Mouse (Mus musculus) heart, embryonic 10.5 days (tissue): ENCODE results near the gene Xpnpep1. TPM values are rescaled to one million over a fixed set of nuclear protein-coding genes. Genes with fewer than 3 reads are reported as not detected.

Experiments used
- DNase-seq: peaks from one replicate; pipeline ENCODE4 v3.0.0-alpha.2; 2017; ENCODE audit warnings: low spot score
- H3K27ac ChIP-seq: fragments of 300-500 bp; sonication (generic); 2 replicates; pipeline ENCODE4 v1.5.1; 2016; ENCODE audit warnings: mild to moderate bottlenecking
- H3K27me3 ChIP-seq: fragments of 300-500 bp; sonication (generic); 2 replicates; pipeline ENCODE4 v1.6.1; 2016; ENCODE audit warnings: mild to moderate bottlenecking; ENCODE audit not compliant: poor library complexity, insufficient read depth, severe bottlenecking
- H3K36me3 ChIP-seq: fragments of 300-500 bp; sonication (generic); 2 replicates; pipeline ENCODE4 v1.6.1; 2016; ENCODE audit warnings: mild to moderate bottlenecking, moderate library complexity
- H3K4me1 ChIP-seq: fragments of 300-500 bp; sonication (generic); 2 replicates; pipeline ENCODE4 v1.6.1; 2016; ENCODE audit warnings: mild to moderate bottlenecking
- H3K4me3 ChIP-seq: fragments of 300-500 bp; sonication (generic); 2 replicates; pipeline ENCODE4 v1.5.1; 2016; ENCODE audit warnings: mild to moderate bottlenecking, moderate library complexity
- H3K9me3 ChIP-seq: fragments of 300-500 bp; sonication (generic); 2 replicates; pipeline ENCODE4 v1.6.1; 2016; ENCODE audit warnings: mild to moderate bottlenecking, moderate library complexity
- WGBS: fragments of 180-500 bp; shearing (Covaris S2); methylation state at CpG from one replicate; pipeline ENCODE4 v1.1.7; 2016; 5-methylcytosine and 5-hydroxymethylcytosine counted together
- polyA plus RNA-seq: library from polyadenylated mRNA; unstranded; fragments of >200 nt; fragmentation: Nextera tagmentation; extraction: Ambion mirVana; gene quantifications from 2 replicates; pipeline ENCODE4 v1.2.1, GENCODE M21; 2016

The Xpnpep1 gene
- 193 and 211 TPM in 2 replicates for polyA plus RNA-seq

DNA sequence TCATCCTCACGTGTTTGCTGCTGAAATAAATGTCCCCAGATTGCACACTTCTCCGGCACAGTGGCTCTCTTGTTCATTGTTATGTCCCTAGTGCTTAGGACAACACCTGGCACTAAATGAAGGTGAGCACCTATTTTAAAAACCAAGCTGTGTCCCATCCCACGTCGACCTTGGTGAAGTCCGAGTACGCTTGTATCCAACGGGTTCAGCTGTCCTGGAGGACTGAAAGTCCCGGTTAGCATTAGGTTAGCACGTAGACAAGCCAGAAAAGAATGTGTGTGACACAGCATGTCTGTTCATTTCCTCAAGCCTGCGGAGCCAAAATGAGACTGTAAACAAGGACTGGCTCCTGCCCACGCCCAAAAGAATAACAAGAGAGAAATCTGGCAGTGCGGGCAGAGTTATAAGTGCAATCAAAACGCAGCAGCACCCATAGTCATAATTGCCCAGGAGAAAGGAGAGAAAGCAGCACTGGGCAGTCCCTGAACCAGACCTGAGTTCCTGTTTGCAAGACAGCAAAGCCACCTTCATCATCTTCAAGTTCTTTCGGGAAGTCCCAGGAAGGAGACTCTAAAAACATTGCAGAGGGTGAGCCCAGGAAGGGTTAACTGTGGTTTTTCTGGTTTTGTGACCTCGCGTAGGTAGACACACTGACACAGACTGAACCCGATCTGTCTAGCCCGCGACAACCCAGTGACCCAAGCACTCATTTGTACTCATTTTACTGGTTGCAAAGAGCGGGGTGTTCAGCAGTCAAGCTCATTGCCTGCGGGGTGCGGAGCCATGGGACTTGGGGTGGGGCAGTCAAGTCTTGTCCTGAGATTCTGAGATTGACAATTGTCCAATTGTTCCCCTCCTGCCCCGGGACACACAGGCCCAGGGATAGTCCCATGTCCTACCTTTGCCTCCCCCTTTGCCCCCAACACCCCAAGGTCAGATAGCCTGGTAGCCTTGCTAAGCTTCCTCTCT, at the start of gene Xpnpep1:
Gene Xpnpep1 (minus strand): TSS at position 51 of the 969 bp plus-strand sequence.
- H3K4me1 ChIP-seq, result peaks cover 27% of the 10 kb centered on the region
- H3K36me3 ChIP-seq, result peaks cover 7% of the 10 kb centered on the region; the same call in 1 of the 2 replicates
- WGBS, result 80% methylated on average over 23 of the region's 23 CpGs
- H3K27ac ChIP-seq, result peak within 1 kb of the TSS; percentile 96
- DNase-seq, result no peak
- H3K27me3 ChIP-seq, result no peaks in the 10 kb centered on the region
- peak within 1 kb of the TSS; percentile 92 for H3K4me3 ChIP-seq
- no peaks in the 10 kb centered on the region for H3K9me3 ChIP-seq

DNA sequence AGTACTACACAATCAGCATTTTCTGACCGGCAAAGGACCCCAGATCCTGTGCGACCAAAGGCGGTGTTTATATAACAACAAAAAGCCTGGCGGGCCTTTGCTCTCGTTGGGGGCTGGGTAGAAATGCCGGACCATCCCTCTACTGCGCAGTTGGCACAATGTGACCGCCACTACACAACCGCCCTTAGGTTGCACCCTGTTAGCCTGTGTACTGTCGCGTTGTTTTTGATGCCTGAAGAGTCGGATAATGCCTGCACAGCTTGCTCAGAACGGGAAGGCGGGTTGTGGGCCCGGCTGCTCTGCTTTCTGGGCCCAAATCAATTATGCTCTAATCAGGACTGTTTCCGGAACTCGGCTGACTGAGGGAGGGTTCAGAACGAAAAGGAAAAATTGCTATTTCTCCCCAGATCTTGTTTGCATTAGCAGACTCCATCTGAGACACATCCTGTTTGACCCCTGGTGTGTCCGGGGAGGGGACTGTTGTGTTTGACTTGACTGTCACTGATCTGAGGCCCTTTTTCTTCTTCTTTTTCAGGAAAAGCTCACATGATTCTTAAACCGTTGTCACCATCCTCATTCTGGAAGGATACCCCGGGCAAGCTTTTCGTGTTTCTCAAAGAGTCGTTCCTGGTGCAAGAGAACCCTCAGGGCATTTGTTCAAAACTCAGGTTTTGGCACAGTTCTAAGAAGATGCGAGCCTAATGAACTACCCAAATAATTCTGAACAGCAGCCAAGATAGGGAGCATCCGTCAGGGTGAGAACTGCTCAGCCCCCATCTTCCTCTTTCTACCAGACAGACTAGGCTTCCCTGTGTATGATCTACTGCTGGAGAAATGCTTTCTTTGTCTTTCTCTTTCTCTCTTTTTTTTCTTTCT, 47.5 kb upstream of the Xpnpep1 start:
- peak overlapping the region; percentile 78 for H3K27ac ChIP-seq
- H3K4me1 ChIP-seq, result peaks cover 33% of the 10 kb centered on the region
- H3K9me3 ChIP-seq, result 0 out of 2 replicates have a peak, but pooled peaks cover 4% of the 10 kb centered on the region
- no peaks in the 10 kb centered on the region for H3K27me3 ChIP-seq
- H3K4me3 ChIP-seq, result 0 out of 2 replicates have a peak overlapping the region, but pooled peaks have one; percentile 3
- H3K36me3 ChIP-seq, result peaks cover 5% of the 10 kb centered on the region; the same call in 1 of the 2 replicates
- no peak for DNase-seq
- WGBS, result 29% methylated on average over 25 of the region's 25 CpGs

DNA sequence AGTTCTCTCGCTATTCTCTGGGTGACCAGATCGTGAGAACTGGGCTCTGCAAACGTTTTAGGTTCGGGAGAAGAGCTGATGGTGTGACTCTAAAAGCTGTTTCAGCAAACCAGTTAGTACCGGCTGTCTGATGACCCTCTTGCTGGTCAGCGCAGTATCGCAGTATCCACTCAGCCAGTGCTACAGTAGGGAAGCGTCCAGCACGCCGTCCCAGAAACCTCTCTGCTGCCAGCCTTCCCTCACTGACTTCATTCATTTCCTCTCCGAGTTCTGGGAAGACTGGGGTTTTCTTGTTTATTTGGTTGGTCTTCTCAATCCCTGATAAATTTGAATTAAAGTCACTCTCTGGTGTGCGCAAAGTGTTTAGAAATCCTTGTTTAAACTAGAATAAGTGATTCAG, 46.8 kb upstream of the Xpnpep1 start:
- Histone ChIP-seq H3K9me3 (0 out of 2 replicates have a peak, but pooled peaks cover 4% of the 10 kb centered on the region), H3K4me1 (peaks cover 32% of the 10 kb centered on the region), H3K27me3 (no peaks in the 10 kb centered on the region), H3K4me3 (0 out of 2 replicates have a peak overlapping the region, but pooled peaks have one; percentile 3), H3K27ac (peak overlapping the region; percentile 78), H3K36me3 (peaks cover 5% of the 10 kb centered on the region; the same call in 1 of the 2 replicates)
- no peak for DNase-seq
- WGBS, result 53% methylated on average over 12 of the region's 12 CpGs

DNA sequence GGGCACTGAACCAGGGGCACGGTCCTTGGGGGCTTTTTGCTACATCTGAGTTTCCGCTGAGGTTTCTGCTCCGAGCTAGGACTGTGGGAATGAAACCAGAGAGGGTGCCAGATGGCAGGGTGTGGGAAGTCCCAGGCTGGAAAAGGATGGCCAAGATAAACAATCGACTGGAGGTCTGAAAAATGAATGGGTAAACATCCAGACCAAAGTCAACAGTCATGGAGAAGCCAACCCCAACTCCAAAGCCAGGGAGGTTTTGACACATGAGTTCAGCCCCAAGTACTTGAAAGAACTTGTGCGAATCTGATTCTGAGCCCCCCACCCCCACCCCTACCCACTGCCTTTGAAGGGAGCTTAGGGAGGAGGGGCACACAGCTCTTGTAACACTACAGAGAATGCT, 44.7 kb upstream of the Xpnpep1 start:
- DNase-seq, result no peak

DNA sequence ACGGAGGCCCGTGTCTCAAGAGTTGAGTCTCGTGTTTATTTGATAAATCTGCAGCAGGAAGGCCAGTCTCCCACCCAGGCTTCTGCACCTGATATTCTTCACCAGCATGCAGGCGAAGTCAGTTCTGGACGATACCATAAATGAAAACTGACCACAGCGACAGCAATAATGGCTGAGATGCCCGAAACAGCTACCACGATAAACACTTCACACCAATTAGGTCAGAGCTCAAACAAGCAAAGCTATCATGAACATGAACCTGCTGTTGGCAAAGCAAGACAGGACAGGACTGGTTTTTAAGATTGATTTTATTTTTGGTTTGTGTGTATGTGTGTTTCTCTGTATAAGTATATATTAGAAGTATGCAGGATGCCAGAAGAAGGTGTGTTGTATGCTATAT, 42.8 kb upstream of the Xpnpep1 start:
- Histone ChIP-seq H3K27ac (0 out of 2 replicates have a peak overlapping the region, but pooled peaks have one; percentile 47), H3K4me1 (peaks cover 39% of the 10 kb centered on the region), H3K9me3 (0 out of 2 replicates have a peak, but pooled peaks cover 4% of the 10 kb centered on the region), H3K4me3 (no peak overlapping the region), H3K36me3 (peaks cover 5% of the 10 kb centered on the region; the same call in 1 of the 2 replicates), H3K27me3 (no peaks in the 10 kb centered on the region)
- DNase-seq, result no peak
- 70% methylated on average over 8 of the region's 8 CpGs for WGBS

More for the DNA sequence above, 44.7 kb upstream of the Xpnpep1 start:
- no peaks in the 10 kb centered on the region for H3K27me3 ChIP-seq
- 0 out of 2 replicates have a peak, but pooled peaks cover 4% of the 10 kb centered on the region for H3K9me3 ChIP-seq
- H3K27ac ChIP-seq, result 0 out of 2 replicates have a peak overlapping the region, but pooled peaks have one; percentile 16
- H3K4me3 ChIP-seq, result no peak overlapping the region
- H3K36me3 ChIP-seq, result peaks cover 5% of the 10 kb centered on the region; the same call in 1 of the 2 replicates
- WGBS, result 43% methylated on average over 5 of the region's 5 CpGs
- H3K4me1 ChIP-seq, result peaks cover 35% of the 10 kb centered on the region

DNA sequence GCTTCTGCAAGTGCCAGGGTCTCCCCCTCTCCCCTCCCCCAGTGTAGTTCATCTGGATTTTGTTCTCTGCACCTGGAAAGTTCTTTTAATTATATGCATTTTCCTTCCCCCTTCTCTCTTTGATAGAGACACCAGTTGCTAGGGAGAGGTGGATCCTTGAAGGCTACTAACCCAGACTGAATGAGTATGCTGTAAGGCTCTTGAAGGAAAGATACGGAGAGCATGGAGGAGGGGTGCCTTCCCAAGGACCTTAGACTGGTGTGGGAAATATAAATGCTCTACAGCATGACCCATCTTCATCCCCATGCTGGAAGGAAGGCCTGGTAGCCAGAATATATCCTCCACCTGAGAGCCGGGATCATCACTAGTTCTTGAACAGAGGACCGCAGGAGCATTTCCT, 41.3 kb upstream of the Xpnpep1 start:
- peaks cover 33% of the 10 kb centered on the region for H3K4me1 ChIP-seq

DNA sequence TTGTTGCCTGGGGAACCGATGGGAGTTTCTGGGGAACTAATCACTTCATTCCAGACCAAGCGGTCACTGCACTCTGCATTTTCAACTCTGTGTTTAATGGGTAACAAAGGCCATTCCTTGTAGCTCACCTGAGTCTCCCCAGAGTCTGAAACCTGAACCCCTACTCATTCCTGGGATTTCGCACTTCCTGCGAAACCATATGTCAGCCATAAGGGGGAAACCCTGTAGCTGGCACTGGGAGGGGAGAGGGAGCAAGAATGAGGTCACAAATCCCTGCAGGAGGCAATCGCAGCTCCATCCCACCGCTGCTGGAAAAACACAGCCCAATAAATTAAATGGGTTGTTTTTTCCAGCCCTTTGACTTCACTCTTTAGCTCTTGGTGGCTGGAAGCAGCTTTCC, 40.9 kb upstream of the Xpnpep1 start:
- Histone ChIP-seq H3K9me3 (0 out of 2 replicates have a peak, but pooled peaks cover 4% of the 10 kb centered on the region), H3K27ac (no peak overlapping the region), H3K27me3 (no peaks in the 10 kb centered on the region), H3K4me3 (no peak overlapping the region), H3K4me1 (peaks cover 37% of the 10 kb centered on the region), H3K36me3 (peaks cover 5% of the 10 kb centered on the region; the same call in 1 of the 2 replicates)
- WGBS, result 27% methylated on average over 6 of the region's 6 CpGs
- DNase-seq, result no peak

More for the DNA sequence above, 41.3 kb upstream of the Xpnpep1 start:
- H3K9me3 ChIP-seq, result 0 out of 2 replicates have a peak, but pooled peaks cover 4% of the 10 kb centered on the region
- peak overlapping the region; percentile 47; the same call in 1 of the 2 replicates for H3K27ac ChIP-seq
- H3K4me3 ChIP-seq, result no peak overlapping the region
- H3K27me3 ChIP-seq, result no peaks in the 10 kb centered on the region
- no peak for DNase-seq
- 72% methylated on average over 3 of the region's 3 CpGs for whole genome bisulfite sequencing
- H3K36me3 ChIP-seq, result peaks cover 5% of the 10 kb centered on the region; the same call in 1 of the 2 replicates

DNA sequence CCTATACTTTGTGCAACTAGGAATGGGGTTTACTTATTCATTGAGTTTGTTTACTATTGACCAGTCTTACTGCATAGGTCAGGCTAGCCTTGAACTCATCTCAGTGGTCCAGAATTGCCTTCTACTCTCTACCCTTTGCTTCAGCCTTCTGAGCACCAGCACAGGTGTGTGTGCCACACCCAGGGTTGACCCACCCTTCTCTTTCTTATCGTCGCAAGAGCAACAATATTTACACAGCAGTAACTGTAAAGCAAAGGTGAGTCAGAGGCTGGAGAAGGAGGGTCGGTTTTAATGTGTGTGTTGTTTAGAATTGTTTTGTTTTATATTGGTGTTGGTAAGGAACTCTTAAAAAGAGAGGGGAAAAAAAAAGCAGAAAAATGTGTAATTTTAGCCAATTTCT, 40.5 kb upstream of the Xpnpep1 start:
- H3K4me3 ChIP-seq, result no peak overlapping the region
- peaks cover 5% of the 10 kb centered on the region; the same call in 1 of the 2 replicates for H3K36me3 ChIP-seq
- H3K27ac ChIP-seq, result no peak overlapping the region
- 68% methylated on average over 3 of the region's 3 CpGs for WGBS
- no peaks in the 10 kb centered on the region for H3K27me3 ChIP-seq
- DNase-seq, result no peak
- 0 out of 2 replicates have a peak, but pooled peaks cover 4% of the 10 kb centered on the region for H3K9me3 ChIP-seq
- peaks cover 38% of the 10 kb centered on the region for H3K4me1 ChIP-seq

DNA sequence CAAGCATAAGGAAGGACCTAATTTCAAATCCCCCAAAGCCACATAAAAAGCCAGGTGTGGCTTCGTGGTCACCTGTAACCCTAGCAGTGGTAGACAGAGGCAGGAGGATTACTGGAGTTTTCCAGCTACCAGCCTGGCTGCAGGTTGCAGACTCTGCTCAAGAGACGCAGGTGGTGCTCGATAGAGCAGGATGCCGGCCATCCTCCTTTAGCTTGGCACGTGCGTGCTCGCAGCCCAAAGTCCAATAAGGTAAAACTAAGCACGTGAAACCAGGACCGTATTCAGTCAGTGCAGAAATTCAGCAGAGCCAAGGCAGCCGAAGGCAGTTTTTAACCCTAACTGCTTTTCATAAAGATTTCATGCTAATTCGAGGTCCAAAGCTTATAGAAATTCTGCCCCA, 40.0 kb upstream of the Xpnpep1 start:
- WGBS, result 79% methylated on average over 11 of the region's 11 CpGs
- Histone ChIP-seq H3K4me1 (peaks cover 38% of the 10 kb centered on the region), H3K27ac (no peak overlapping the region), H3K4me3 (no peak overlapping the region), H3K27me3 (no peaks in the 10 kb centered on the region), H3K36me3 (peaks cover 5% of the 10 kb centered on the region; the same call in 1 of the 2 replicates), H3K9me3 (0 out of 2 replicates have a peak, but pooled peaks cover 4% of the 10 kb centered on the region)
- no peak for DNase-seq

DNA sequence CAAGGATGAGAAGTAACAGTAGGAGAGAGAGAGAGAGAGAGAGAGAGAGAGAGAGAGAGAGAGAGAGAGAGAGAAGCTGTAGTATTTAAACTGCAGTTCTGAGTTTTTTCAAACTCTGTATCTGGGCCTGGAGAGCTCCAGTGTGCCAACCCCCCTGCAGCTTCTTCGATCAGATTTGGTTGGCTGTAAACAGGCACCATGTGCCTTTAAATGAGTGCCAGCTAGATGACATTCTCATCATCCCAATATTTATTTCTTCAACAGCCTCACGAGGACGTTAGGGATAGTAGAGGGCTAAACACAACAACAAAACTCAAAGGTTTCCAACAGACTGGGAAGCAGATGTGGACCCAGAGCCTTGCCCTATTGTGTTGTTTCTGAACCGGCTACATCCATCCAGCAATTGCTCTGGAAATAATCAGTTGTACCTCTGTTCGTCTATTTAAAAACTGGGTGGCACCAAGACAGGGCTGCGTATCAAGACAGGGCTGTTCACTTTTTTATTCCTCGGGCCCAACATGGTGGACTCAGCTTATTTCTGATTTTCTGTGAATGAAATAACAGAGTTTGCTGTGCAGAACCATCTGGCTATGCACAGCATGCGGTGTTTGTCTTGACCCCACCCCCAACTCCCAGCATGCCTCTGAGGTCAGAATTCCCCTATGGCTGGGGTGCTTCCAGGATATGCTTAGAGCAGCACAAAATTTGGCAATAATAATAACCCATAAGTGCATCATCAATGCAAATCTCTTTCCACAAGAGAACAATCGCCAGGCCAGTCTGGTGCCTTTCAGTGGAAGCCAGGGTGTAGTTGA, 38.5 kb upstream of the Xpnpep1 start:
- 75% methylated on average over 9 of the region's 9 CpGs for WGBS
- H3K27ac ChIP-seq, result no peak overlapping the region
- peaks cover 38% of the 10 kb centered on the region for H3K4me1 ChIP-seq
- no peak for DNase-seq
- H3K9me3 ChIP-seq, result no peaks in the 10 kb centered on the region
- H3K4me3 ChIP-seq, result no peak overlapping the region
- H3K36me3 ChIP-seq, result no peaks in the 10 kb centered on the region
- H3K27me3 ChIP-seq, result no peaks in the 10 kb centered on the region

DNA sequence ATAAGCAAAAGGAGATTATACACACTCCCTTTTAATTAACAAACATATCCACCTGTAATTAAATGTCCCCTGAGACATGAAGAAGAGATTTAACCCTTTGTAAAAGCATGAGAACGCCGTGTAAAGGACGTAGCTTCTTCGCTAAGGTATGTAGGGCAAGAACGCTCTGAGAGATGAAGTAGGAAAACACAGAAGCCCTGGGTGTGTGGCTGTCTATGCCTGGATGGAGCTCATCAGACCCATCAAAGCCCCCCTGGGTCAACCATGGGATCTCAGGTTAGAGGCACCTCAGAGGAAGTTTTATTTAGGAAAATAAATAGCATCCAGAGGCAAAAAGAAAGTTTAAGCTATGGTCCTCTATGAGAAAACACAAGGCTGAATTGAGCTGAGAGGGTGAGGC, 37.3 kb upstream of the Xpnpep1 start:
- Histone ChIP-seq H3K9me3 (no peaks in the 10 kb centered on the region), H3K4me3 (no peak overlapping the region), H3K27ac (peak overlapping the region; percentile 23; the same call in 1 of the 2 replicates), H3K4me1 (peaks cover 36% of the 10 kb centered on the region), H3K36me3 (no peaks in the 10 kb centered on the region), H3K27me3 (no peaks in the 10 kb centered on the region)
- WGBS, result 83% methylated on average over 5 of the region's 5 CpGs
- DNase-seq, result peak; percentile 14
